Mouse (Mus musculus) kidney, adult 11 months (tissue): Measurements from ENCODE around the gene Comp.

Experiments
- DNase-seq: peaks from one replicate; pipeline ENCODE4 v3.0.0; 2022

The Comp gene

GRCm38 (mm10) chr8:70404212-70404611 is 30.9 kb downstream of the Comp start:
- DNase-seq = no peak

- no peak for DNase-seq
Measured at GRCm38 (mm10) chr8:70405189-70405588, 31.8 kb downstream of the Comp start.

GRCm38 (mm10) chr8:70406427-70407069 is 33.2 kb downstream of the Comp start:
- DNase-seq = peak; percentile 49

GRCm38 (mm10) chr8:70408301-70408700 is 34.9 kb downstream of the Comp start:
- DNase-seq = no peak

- DNase-seq = no peak
Measured at GRCm38 (mm10) chr8:70409019-70409418, 35.7 kb downstream of the Comp start.

- no peak for DNase-seq
Measured at GRCm38 (mm10) chr8:70409455-70409871, 36.1 kb downstream of the Comp start.

GRCm38 (mm10) chr8:70410281-70410680 is 36.9 kb downstream of the Comp start:
- no peak for DNase-seq

- DNase-seq = no peak
Measured at GRCm38 (mm10) chr8:70414310-70414946, 41.1 kb downstream of the Comp start.

GRCm38 (mm10) chr8:70415540-70416451 is 42.4 kb downstream of the Comp start:
- DNase-seq = no peak

- DNase-seq = no peak
Measured at GRCm38 (mm10) chr8:70416941-70417340, 43.6 kb downstream of the Comp start.

GRCm38 (mm10) chr8:70417914-70418313 is 44.6 kb downstream of the Comp start:
- DNase-seq = no peak

- DNase-seq = no peak
Measured at GRCm38 (mm10) chr8:70418954-70419353, 45.6 kb downstream of the Comp start.

GRCm38 (mm10) chr8:70419879-70420643 is 46.7 kb downstream of the Comp start:
- no peak for DNase-seq

GRCm38 (mm10) chr8:70421349-70422104 is 48.2 kb downstream of the Comp start:
- DNase-seq = no peak

GRCm38 (mm10) chr8:70422722-70423121 is 49.4 kb downstream of the Comp start:
- DNase-seq = no peak

- no peak for DNase-seq
Measured at GRCm38 (mm10) chr8:70426300-70426907, 53.0 kb downstream of the Comp start.

- DNase-seq = no peak
Measured at GRCm38 (mm10) chr8:70431213-70431612, 57.9 kb downstream of the Comp start.
